Mouse (Mus musculus) forebrain, embryonic 15.5 days (tissue): ENCODE data around the gene Aqp3. TPM values are rescaled to one million over a fixed set of nuclear protein-coding genes. Genes with fewer than 3 reads are reported as not detected.

Source experiments
- ATAC-seq: fragments of 200-750 bp; cut with Nextera tagmentation; replicated peaks from 2 replicates; pipeline ENCODE4 v1.8.0; 2017; ENCODE audit warnings: mild to moderate bottlenecking, moderate TSS enrichment, moderate library complexity
- H3K27ac ChIP-seq: fragments of 300-500 bp; sonication (generic); replicated peaks from 2 replicates; pipeline ENCODE4 v1.5.1; 2015; ENCODE audit warnings: mild to moderate bottlenecking, inconsistent platforms
- H3K27me3 ChIP-seq: fragments of 300-500 bp; sonication (generic); 2 replicates; pipeline ENCODE4 v1.6.1; 2015; ENCODE audit warnings: inconsistent platforms
- H3K36me3 ChIP-seq: fragments of 300-500 bp; sonication (generic); 2 replicates; pipeline ENCODE4 v1.6.1; 2015; ENCODE audit warnings: mild to moderate bottlenecking, inconsistent platforms
- H3K4me1 ChIP-seq: fragments of 300-500 bp; sonication (generic); 2 replicates; pipeline ENCODE4 v1.6.1; 2015; ENCODE audit warnings: inconsistent platforms
- H3K4me2 ChIP-seq: fragments of 300-500 bp; sonication (generic); replicated peaks from 2 replicates; pipeline ENCODE4 v1.6.1; 2015; ENCODE audit warnings: mild to moderate bottlenecking, inconsistent platforms
- H3K4me3 ChIP-seq: fragments of 300-500 bp; sonication (generic); 2 replicates; pipeline ENCODE4 v1.5.1; 2015; ENCODE audit warnings: mild to moderate bottlenecking, inconsistent platforms
- H3K9ac ChIP-seq: fragments of 300-500 bp; sonication (generic); replicated peaks from 2 replicates; pipeline ENCODE4 v1.6.1; 2015; ENCODE audit warnings: mild to moderate bottlenecking, inconsistent platforms
- H3K9me3 ChIP-seq: fragments of 300-500 bp; sonication (generic); 2 replicates; pipeline ENCODE4 v1.6.1; 2016; ENCODE audit warnings: inconsistent platforms
- WGBS: fragments of 180-500 bp; shearing (Covaris S2); methylation state at CpG from one replicate; pipeline ENCODE4 v1.1.7; 2015; ENCODE audit warnings: mixed read lengths; 5-methylcytosine and 5-hydroxymethylcytosine counted together
- polyA plus RNA-seq: library from polyadenylated mRNA; unstranded; fragments of >200 nt; fragmentation: Nextera tagmentation; extraction: Ambion mirVana; gene quantifications from 2 replicates; pipeline ENCODE4 v1.2.1, GENCODE M21; 2015

Gene Aqp3
- polyA plus RNA-seq, 1 experiment from 2014 or later = 0.51 TPM

GRCm38 (mm10) chr4:41078726-41079125, 19.3 kb downstream of the Aqp3 start:
- no peak overlapping the region for H3K4me3 ChIP-seq
- no peaks in the 10 kb centered on the region for H3K4me1 ChIP-seq

GRCm38 (mm10) chr4:41074461-41074860, 23.5 kb downstream of the Aqp3 start:
- no peaks in the 10 kb centered on the region for H3K36me3 ChIP-seq
- 76% methylated on average over 6 of the region's 6 CpGs for WGBS
- H3K4me1 ChIP-seq = no peaks in the 10 kb centered on the region
- H3K4me3 ChIP-seq = no peak overlapping the region
- ATAC-seq = no peak
- H3K27me3 ChIP-seq = no peaks in the 10 kb centered on the region
- H3K4me2 ChIP-seq = no peak overlapping the region
- no peak overlapping the region for H3K9ac ChIP-seq
- no peaks in the 10 kb centered on the region for H3K9me3 ChIP-seq
- no peak overlapping the region for H3K27ac ChIP-seq

More at GRCm38 (mm10) chr4:41078726-41079125, 19.3 kb downstream of the Aqp3 start:
- WGBS = 79% methylated on average over 6 of the region's 6 CpGs
- Histone ChIP-seq H3K9me3 (no peaks in the 10 kb centered on the region), H3K27me3 (no peaks in the 10 kb centered on the region), H3K36me3 (no peaks in the 10 kb centered on the region), H3K4me2 (no peak overlapping the region), H3K27ac (no peak overlapping the region), H3K9ac (no peak overlapping the region)
- ATAC-seq = no peak

- Histone ChIP-seq H3K4me1 (no peaks in the 10 kb centered on the region), H3K27me3 (no peaks in the 10 kb centered on the region), H3K9ac (no peak overlapping the region), H3K36me3 (no peaks in the 10 kb centered on the region), H3K9me3 (no peaks in the 10 kb centered on the region), H3K4me2 (no peak overlapping the region), H3K27ac (no peak overlapping the region), H3K4me3 (no peak overlapping the region)
- WGBS = 82% methylated on average over 12 of the region's 12 CpGs
- ATAC-seq = no peak
These were observed 24.8 kb downstream of the Aqp3 start for GRCm38 (mm10) chr4:41073008-41073817.

GRCm38 (mm10) chr4:41071500-41072429, 26.2 kb downstream of the Aqp3 start:
- no peak overlapping the region for H3K27ac ChIP-seq

GRCm38 (mm10) chr4:41065196-41065595, 32.8 kb downstream of the Aqp3 start:
- Histone ChIP-seq H3K9me3 (no peaks in the 10 kb centered on the region), H3K9ac (no peak overlapping the region), H3K36me3 (no peaks in the 10 kb centered on the region), H3K27ac (no peak overlapping the region), H3K4me2 (no peak overlapping the region), H3K4me3 (no peak overlapping the region), H3K4me1 (0 out of 2 replicates have a peak, but pooled peaks cover 3% of the 10 kb centered on the region), H3K27me3 (no peaks in the 10 kb centered on the region)
- WGBS = 82% methylated on average over 4 of the region's 4 CpGs
- no peak for ATAC-seq

More at GRCm38 (mm10) chr4:41071500-41072429, 26.2 kb downstream of the Aqp3 start:
- Histone ChIP-seq H3K9me3 (no peaks in the 10 kb centered on the region), H3K4me2 (no peak overlapping the region), H3K9ac (no peak overlapping the region), H3K4me3 (no peak overlapping the region), H3K27me3 (no peaks in the 10 kb centered on the region), H3K4me1 (no peaks in the 10 kb centered on the region), H3K36me3 (no peaks in the 10 kb centered on the region)
- WGBS = 59% methylated on average over 14 of the region's 14 CpGs
- no peak for ATAC-seq

GRCm38 (mm10) chr4:41063894-41064673, 33.9 kb downstream of the Aqp3 start:
- no peak overlapping the region for H3K4me2 ChIP-seq
- 18% methylated on average over 16 of the region's 16 CpGs for WGBS
- no peaks in the 10 kb centered on the region for H3K36me3 ChIP-seq
- H3K27ac ChIP-seq = no peak overlapping the region
- H3K27me3 ChIP-seq = no peaks in the 10 kb centered on the region
- H3K9ac ChIP-seq = no peak overlapping the region
- no peak for ATAC-seq
- no peak overlapping the region for H3K4me3 ChIP-seq
- no peaks in the 10 kb centered on the region for H3K9me3 ChIP-seq
- H3K4me1 ChIP-seq = 0 out of 2 replicates have a peak, but pooled peaks cover 3% of the 10 kb centered on the region

GRCm38 (mm10) chr4:41063351-41063750, 34.6 kb downstream of the Aqp3 start:
- 66% methylated on average over 3 of the region's 3 CpGs for WGBS
- H3K9ac ChIP-seq = no peak overlapping the region
- H3K36me3 ChIP-seq = no peaks in the 10 kb centered on the region
- no peaks in the 10 kb centered on the region for H3K9me3 ChIP-seq
- no peak overlapping the region for H3K4me2 ChIP-seq
- no peak overlapping the region for H3K27ac ChIP-seq
- no peak overlapping the region for H3K4me3 ChIP-seq
- H3K4me1 ChIP-seq = 0 out of 2 replicates have a peak, but pooled peaks cover 3% of the 10 kb centered on the region
- H3K27me3 ChIP-seq = no peaks in the 10 kb centered on the region
- ATAC-seq = no peak

- Histone ChIP-seq H3K27ac (no peak overlapping the region), H3K4me2 (no peak overlapping the region), H3K36me3 (no peaks in the 10 kb centered on the region), H3K4me1 (no peaks in the 10 kb centered on the region), H3K27me3 (no peaks in the 10 kb centered on the region), H3K9me3 (no peaks in the 10 kb centered on the region), H3K9ac (no peak overlapping the region), H3K4me3 (no peak overlapping the region)
- WGBS = 70% methylated on average over 6 of the region's 9 CpGs
- no peak for ATAC-seq
These were observed 40.6 kb downstream of the Aqp3 start for GRCm38 (mm10) chr4:41057361-41057760.

GRCm38 (mm10) chr4:41056742-41057332, 41.1 kb downstream of the Aqp3 start:
- no peak overlapping the region for H3K27ac ChIP-seq
- no peaks in the 10 kb centered on the region for H3K36me3 ChIP-seq
- no peak for ATAC-seq
- H3K4me3 ChIP-seq = no peak overlapping the region
- no peak overlapping the region for H3K9ac ChIP-seq
- H3K4me2 ChIP-seq = no peak overlapping the region
- H3K9me3 ChIP-seq = no peaks in the 10 kb centered on the region
- WGBS = 71% methylated on average over 7 of the region's 7 CpGs
- no peaks in the 10 kb centered on the region for H3K27me3 ChIP-seq
- no peaks in the 10 kb centered on the region for H3K4me1 ChIP-seq

- no peaks in the 10 kb centered on the region for H3K9me3 ChIP-seq
- H3K9ac ChIP-seq = no peak overlapping the region
- no peak for ATAC-seq
- H3K36me3 ChIP-seq = no peaks in the 10 kb centered on the region
- no peak overlapping the region for H3K4me3 ChIP-seq
- no peaks in the 10 kb centered on the region for H3K27me3 ChIP-seq
- H3K27ac ChIP-seq = no peak overlapping the region
- no peaks in the 10 kb centered on the region for H3K4me1 ChIP-seq
- 17% methylated on average over 1 of the region's 1 CpGs for WGBS
- H3K4me2 ChIP-seq = no peak overlapping the region
These were observed 41.7 kb downstream of the Aqp3 start for GRCm38 (mm10) chr4:41056253-41056652.

GRCm38 (mm10) chr4:41055111-41055510, 42.9 kb downstream of the Aqp3 start:
- ATAC-seq = no peak
- Histone ChIP-seq H3K9me3 (no peaks in the 10 kb centered on the region), H3K27ac (no peak overlapping the region), H3K4me3 (no peak overlapping the region), H3K36me3 (no peaks in the 10 kb centered on the region), H3K4me1 (peaks cover 4% of the 10 kb centered on the region; the same call in 1 of the 2 replicates), H3K27me3 (no peaks in the 10 kb centered on the region), H3K9ac (no peak overlapping the region), H3K4me2 (no peak overlapping the region)
- WGBS = 84% methylated on average over 13 of the region's 13 CpGs
